Mouse (Mus musculus) ES-Bruce4 (cell line): ENCODE measurements around the gene Polg.

Source experiments
- CTCF ChIP-seq: IDR thresholded peaks from one replicate; pipeline ENCODE4 v1.8.1; 2011; ENCODE audit warnings: low read depth, low read length
- EP300 ChIP-seq: IDR thresholded peaks from 2 replicates; pipeline ENCODE4 v1.6.1; 2011; ENCODE audit warnings: low read depth, low read length; ENCODE audit not compliant: insufficient read depth
- POLR2A ChIP-seq: IDR thresholded peaks from one replicate; pipeline ENCODE4 v1.8.1; 2011; ENCODE audit warnings: low read length; ENCODE audit not compliant: insufficient read depth

GRCm38 (mm10) chr7:79440035-79440434 lies 26.1 kb downstream of the Polg start:
- TF ChIP-seq CTCF, result no peak
- TF ChIP-seq POLR2A, result no peak
- peak; percentile 76 for TF ChIP-seq EP300
